8 mouse cellular contexts compared by ENCODE assay signal in genomic region chr4:63494967-63495914, GRCm38 (mm10). TPM values are rescaled to one million over a fixed set of nuclear protein-coding genes. Genes with fewer than 3 reads are reported as not detected.
DNase-seq lines count a peak whose midpoint lies in the region; ATAC-seq and TF ChIP-seq lines count a peak whose summit lies in the region.

No protein-coding gene starts in this region.

- H3K36me3 ChIP-seq in G1E (replicated peaks) = no peaks in the 10 kb centered on the region
- no peaks in the 10 kb centered on the region for H3K36me3 ChIP-seq in embryonic facial prominence, embryonic 13.5 days
- H3K36me3 ChIP-seq in heart, postnatal 0 days (replicated peaks; ENCODE audit: control insufficient read depth, insufficient read depth, low read length) = no peaks in the 10 kb centered on the region
- H3K36me3 ChIP-seq in small intestine, adult 2 months (ENCODE audit: control insufficient read depth, insufficient read depth, low read length) = no peaks in the 10 kb centered on the region

- H3K27ac ChIP-seq in embryonic facial prominence, embryonic 13.5 days = peak overlapping the region; percentile 44; the same call in 1 of the 2 replicates
- H3K27ac ChIP-seq in heart, postnatal 0 days (ENCODE audit: low read depth) = no peak overlapping the region
- no peak overlapping the region for H3K27ac ChIP-seq in small intestine, adult 2 months (ENCODE audit: insufficient read depth, low read depth, low read length)

- TF ChIP-seq CTCF in G1E (IDR thresholded peaks at IDR 0.05; ENCODE audit: low read depth, low read length) = no peak
- no peak for TF ChIP-seq CTCF in heart, postnatal 0 days (IDR thresholded peaks at IDR 0.05; ENCODE audit: low read depth)
- TF ChIP-seq CTCF in small intestine, adult 2 months (IDR thresholded peaks at IDR 0.05; ENCODE audit: extremely low read depth, insufficient read length, insufficient replicate concordance, low read depth, low read length) = no peak

- peak overlapping the region; percentile 9; the same call in 1 of the 2 replicates for H3K4me3 ChIP-seq in G1E (ENCODE audit: low read depth, low read length)
- H3K4me3 ChIP-seq in embryonic facial prominence, embryonic 13.5 days = peak overlapping the region; percentile 73
- H3K4me3 ChIP-seq in heart, postnatal 0 days (ENCODE audit: low read depth, low read length) = peak overlapping the region; percentile 51
- peak overlapping the region; percentile 75 for H3K4me3 ChIP-seq in small intestine, adult 2 months (ENCODE audit: low read depth, low read length)

- no peak for ATAC-seq in G1E (ENCODE audit: extremely low read depth, insufficient number of reproducible peaks, low FRiP score, poor library complexity, severe bottlenecking)
- ATAC-seq in embryonic facial prominence, embryonic 13.5 days (ENCODE audit: insufficient number of reproducible peaks, insufficient read depth, low FRiP score, low TSS enrichment, low read depth) = peak; percentile 64
- peak; percentile 34 for ATAC-seq in heart, postnatal 0 days (ENCODE audit: insufficient read depth, low read depth)

- no peaks in the 10 kb centered on the region for H3K4me1 ChIP-seq in G1E (ENCODE audit: insufficient read depth, low read depth, low read length)
- peaks cover 33% of the 10 kb centered on the region for H3K4me1 ChIP-seq in embryonic facial prominence, embryonic 13.5 days
- H3K4me1 ChIP-seq in heart, postnatal 0 days (ENCODE audit: control insufficient read depth, insufficient read depth) = 0 out of 2 replicates have a peak, but pooled peaks cover 9% of the 10 kb centered on the region
- peaks cover 10% of the 10 kb centered on the region for H3K4me1 ChIP-seq in small intestine, adult 2 months (ENCODE audit: control insufficient read depth, insufficient read depth, insufficient read length, low read length)

- peak; percentile 22 for DNase-seq in 3134 (ENCODE audit: extremely low read depth, insufficient read length, low spot score)
- no peak for DNase-seq in G1E (ENCODE audit: low spot score)
- DNase-seq in heart, postnatal 0 days (ENCODE audit: low spot score) = peak; percentile 18
- peak; percentile 43 to 60 for DNase-seq in kidney, postnatal 25 days
- DNase-seq in lung, postnatal 4 days = peak; percentile 70 to 81
- DNase-seq in MN1 (ENCODE audit: low spot score) = no peak

- WGBS in embryonic facial prominence, embryonic 13.5 days = under 1% methylated on average over 107 of the region's 107 CpGs
- under 1% methylated on average over 92 of the region's 107 CpGs for WGBS in heart, postnatal 0 days
- WGBS in small intestine, adult 2 months = under 1% methylated on average over 103 of the region's 107 CpGs

- H3K9me3 ChIP-seq in G1E (replicated peaks) = peaks cover 57% of the 10 kb centered on the region
- H3K9me3 ChIP-seq in embryonic facial prominence, embryonic 13.5 days = no peaks in the 10 kb centered on the region
- no peaks in the 10 kb centered on the region for H3K9me3 ChIP-seq in heart, postnatal 0 days (replicated peaks; ENCODE audit: control insufficient read depth, low read length)

- TF ChIP-seq POLR2A in small intestine, adult 2 months (IDR thresholded peaks at IDR 0.05; ENCODE audit: low read depth, low read length) = no peak

- H3K27me3 ChIP-seq in G1E (ENCODE audit: insufficient read depth, low read length) = no peaks in the 10 kb centered on the region
- H3K27me3 ChIP-seq in embryonic facial prominence, embryonic 13.5 days = peaks cover 21% of the 10 kb centered on the region
- peaks cover 40% of the 10 kb centered on the region for H3K27me3 ChIP-seq in heart, postnatal 0 days (ENCODE audit: control insufficient read depth, insufficient read depth, low read length)
- H3K27me3 ChIP-seq in small intestine, adult 2 months (ENCODE audit: control insufficient read depth, insufficient read depth, low read length) = no peaks in the 10 kb centered on the region

- no peak for TF ChIP-seq EP300 in heart, postnatal 0 days (IDR thresholded peaks at IDR 0.05; ENCODE audit: low read depth)

- peak overlapping the region; percentile 78 for H3K9ac ChIP-seq in embryonic facial prominence, embryonic 13.5 days
- H3K9ac ChIP-seq in heart, postnatal 0 days (replicated peaks; ENCODE audit: low read depth, low read length) = peak overlapping the region; percentile 11

- H3K4me2 ChIP-seq in embryonic facial prominence, embryonic 13.5 days = peak overlapping the region; percentile 93
- H3K4me2 ChIP-seq in heart, postnatal 0 days (ENCODE audit: low read depth, low read length) = peak overlapping the region; percentile 63

RNA-seq across cellular contexts. Expression of gene Whrn, which starts 0.6 kb away (rescaled TPM):
- not detected in 2 replicates for total RNA-seq in G1E (2014; fragmentation: Nextera tagmentation)
- 0.12 and 0.38 TPM in 2 replicates for total RNA-seq in G1E (2017)
- not detected in 2 replicates for polyA plus RNA-seq in G1E (2012)
- 4.2 and 5.9 TPM in 2 replicates for polyA plus RNA-seq in embryonic facial prominence, embryonic 13.5 days (2015; fragmentation: Nextera tagmentation; extraction: Ambion mirVana)
- 5.5 and 7.6 TPM in 2 replicates for total RNA-seq in heart, postnatal 0 days (2014; rRNA removed; ENCODE audit: low replicate concordance)
- polyA plus RNA-seq in heart, postnatal 0 days (2015; fragmentation: Nextera tagmentation; extraction: Ambion mirVana) = 1.3 and 1.7 TPM in 2 replicates
- polyA plus RNA-seq in small intestine, adult 2 months (2012; rRNA removed) = 14.0 and 20.2 TPM in 2 replicates

RNA-seq across cellular contexts. Expression of gene Atp6v1g1, which starts 49.3 kb away (rescaled TPM):
- total RNA-seq in G1E (2014; fragmentation: Nextera tagmentation) (116 and 120 TPM in 2 replicates), G1E (2017) (220 and 233 TPM in 2 replicates)
- polyA plus RNA-seq in G1E (2012) = 128 and 147 TPM in 2 replicates
- polyA plus RNA-seq in embryonic facial prominence, embryonic 13.5 days (2015; fragmentation: Nextera tagmentation; extraction: Ambion mirVana) = 315 and 316 TPM in 2 replicates
- 120 and 148 TPM in 2 replicates for total RNA-seq in heart, postnatal 0 days (2014; rRNA removed; ENCODE audit: low replicate concordance)
- 278 and 279 TPM in 2 replicates for polyA plus RNA-seq in heart, postnatal 0 days (2015; fragmentation: Nextera tagmentation; extraction: Ambion mirVana)
- 9.7 and 19.5 TPM in 2 replicates for polyA plus RNA-seq in small intestine, adult 2 months (2012; rRNA removed)

Comparison
In these comparisons a context has a peak if more than half of its experiments do, and no peak if none do; other contexts are left out.
1. DNase-seq: peak in 3134 (single experiment), heart, postnatal 0 days (single experiment), kidney, postnatal 25 days (2 of 2) and lung, postnatal 4 days (2 of 2); none in G1E (single experiment) and MN1 (single experiment).
2. H3K4me3 ChIP-seq: peak in every context shown above with its lines; median percentile 75 in small intestine, adult 2 months; 73 in embryonic facial prominence, embryonic 13.5 days; 51 in heart, postnatal 0 days; 9 in G1E.